Mouse (Mus musculus) CD4-positive naive resting alpha-beta T cell, adult 57 days (primary cell): ENCODE results near the gene Sidt2. TPM values are rescaled to one million over a fixed set of nuclear protein-coding genes. Genes with fewer than 3 reads are reported as not detected.

Source experiments
- total RNA-seq: library from RNA; stranded (reverse); gene quantifications from one replicate; pipeline ENCODE4 v1.2.4, GENCODE M21; 2023

Gene Sidt2
- 378 TPM for total RNA-seq

GRCm38 (mm10) chr9:45955107-45955963 lies at the start of gene Sidt2:
TSS of gene Sidt2 (minus strand) at chr9:45955258.

DNA sequence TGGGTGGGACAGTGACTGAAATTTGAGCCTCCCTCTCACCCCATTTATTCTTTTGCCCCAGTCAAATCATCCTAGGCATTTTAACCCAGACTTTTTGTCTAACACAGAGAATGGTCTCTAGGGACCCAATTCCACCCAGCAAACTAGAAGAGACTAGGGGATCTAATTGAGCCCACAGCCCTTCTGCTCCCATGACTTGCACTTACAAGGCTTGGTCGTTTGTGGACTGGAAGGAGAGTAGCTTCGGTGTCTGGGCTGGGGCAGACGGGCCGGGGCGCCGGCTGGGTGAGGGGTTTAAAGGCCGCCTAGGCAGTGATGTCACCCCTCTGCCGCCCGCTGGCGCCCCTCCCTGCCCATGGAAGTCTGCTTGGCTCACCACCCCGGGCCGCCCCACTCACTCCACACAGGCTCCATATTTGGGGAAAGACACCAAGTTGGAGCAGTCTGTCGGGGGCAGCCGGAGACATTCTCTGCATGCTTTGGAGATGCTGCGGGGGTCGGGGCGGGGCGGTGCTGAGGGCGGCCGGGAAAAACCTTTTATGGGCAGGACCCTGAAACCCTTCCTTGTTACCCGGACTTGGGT lies 19.3 kb downstream of the Sidt2 start, which contains the start of gene Tagln:
Gene Tagln, minus strand, starts transcription at position 431 of the 583 bp plus-strand sequence.

DNA sequence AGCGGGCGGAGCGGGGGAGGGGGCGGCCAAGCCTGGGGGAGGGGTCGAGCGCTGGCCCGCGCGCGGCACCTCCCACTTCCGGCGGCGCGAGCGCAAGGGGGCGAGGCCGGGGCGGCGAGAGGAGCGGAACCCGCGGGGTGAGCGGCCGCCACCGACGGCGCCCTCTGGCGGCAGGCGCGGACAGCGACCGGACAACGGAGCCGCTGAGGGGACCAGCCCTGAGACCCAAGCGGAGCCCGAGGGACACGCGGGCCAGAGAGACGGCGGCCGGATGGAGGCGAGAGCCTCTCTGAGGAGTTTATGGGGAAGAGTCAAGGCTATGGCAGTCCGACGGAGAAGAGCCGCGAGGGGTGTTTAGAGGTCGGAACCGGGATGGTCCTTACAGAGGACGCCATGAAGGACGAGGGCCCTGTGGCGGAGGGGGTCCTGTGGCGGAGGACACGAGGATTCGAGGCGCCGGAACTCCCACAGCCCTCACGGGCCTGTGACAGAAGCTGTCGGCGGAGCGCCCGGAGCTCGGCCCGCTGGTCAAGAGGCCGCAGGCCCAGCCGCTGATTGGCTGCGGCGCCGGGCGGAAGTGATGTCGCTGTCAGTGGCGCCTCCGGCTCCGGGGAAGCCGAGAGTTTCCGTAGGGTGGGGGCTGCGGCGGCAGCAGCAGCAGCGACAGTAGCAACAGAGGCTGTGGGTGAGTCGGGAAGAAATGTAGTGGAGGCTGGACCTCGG lies 48.5 kb downstream of the Sidt2 start, which contains the start of the genes Pcsk7 and Rnf214:
Gene Pcsk7, plus strand, starts transcription at position 143 of the 723 bp plus-strand sequence.
Gene Rnf214, minus strand, starts transcription at position 557 of the 723 bp plus-strand sequence.

Other genes with a start within 250 kb of the Sidt2 start
- 40.9 TPM for gene Cep164, start 126.6 kb downstream of the Sidt2 start, total RNA-seq
- 0.44 TPM for gene Bace1, start 116.7 kb downstream of the Sidt2 start, total RNA-seq
- gene Pcsk7, start 48.8 kb downstream of the Sidt2 start, total RNA-seq = 82.0 TPM
- 27.1 TPM for gene Rnf214, start 48.3 kb downstream of the Sidt2 start, total RNA-seq
- gene Tagln, start 19.2 kb downstream of the Sidt2 start, total RNA-seq = 4.0 TPM
- 61.5 TPM for gene Pafah1b2, start 57.4 kb upstream of the Sidt2 start, total RNA-seq
- 62.4 TPM for gene Sik3, start 57.6 kb upstream of the Sidt2 start, total RNA-seq